Mouse (Mus musculus): ENCODE results near the gene Carmil2. TPM values are rescaled to one million over a fixed set of nuclear protein-coding genes. Genes with fewer than 3 reads are reported as not detected.
A peak's percentile ranks its signal among the peaks of the same experiment; 100 is the strongest.

The Carmil2 gene
- total RNA-seq, 2 experiments from 2014 or later = 0.28 to 0.38 TPM

DNA sequence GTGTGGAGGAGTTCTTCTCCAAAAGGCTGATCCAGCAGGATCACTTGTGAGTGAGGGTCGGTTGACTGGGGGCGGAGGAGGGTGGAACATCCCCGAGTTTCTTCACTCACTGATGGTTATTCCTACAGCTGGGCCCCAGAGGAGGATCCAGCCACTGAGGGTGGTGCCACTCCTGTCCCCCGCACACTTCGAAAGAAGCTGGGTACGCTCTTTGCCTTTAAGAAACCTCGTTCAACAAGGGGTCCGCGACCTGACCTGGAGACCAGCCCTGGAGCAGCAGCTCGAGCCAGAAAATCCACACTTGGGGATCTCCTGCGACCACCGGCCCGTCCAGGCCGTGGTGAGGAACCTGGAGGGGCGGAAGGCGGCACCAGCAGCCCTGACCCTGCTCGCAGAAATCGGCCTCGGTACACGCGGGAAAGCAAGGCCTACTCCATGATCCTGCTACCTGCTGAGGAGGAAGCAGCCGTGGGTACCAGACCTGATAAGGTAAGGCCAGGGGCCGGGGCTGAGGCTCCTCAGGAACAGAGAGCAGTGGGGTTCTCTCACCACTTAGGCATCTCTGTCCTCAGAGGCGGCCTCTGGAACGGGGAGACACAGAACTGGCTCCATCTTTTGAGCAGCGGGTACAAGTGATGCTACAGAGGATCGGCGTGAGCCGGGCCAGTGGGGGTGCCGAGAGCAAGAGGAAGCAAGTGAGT is 9.2 kb downstream of the Carmil2 start:
- no peak for DNase-seq

- DNase-seq = no peak
These were observed 11.2 kb downstream of the Carmil2 start for GRCm38 (mm10) chr8:105697196-105697780.

- no peak for DNase-seq
These were observed 12.7 kb downstream of the Carmil2 start for GRCm38 (mm10) chr8:105698734-105699133.

DNA sequence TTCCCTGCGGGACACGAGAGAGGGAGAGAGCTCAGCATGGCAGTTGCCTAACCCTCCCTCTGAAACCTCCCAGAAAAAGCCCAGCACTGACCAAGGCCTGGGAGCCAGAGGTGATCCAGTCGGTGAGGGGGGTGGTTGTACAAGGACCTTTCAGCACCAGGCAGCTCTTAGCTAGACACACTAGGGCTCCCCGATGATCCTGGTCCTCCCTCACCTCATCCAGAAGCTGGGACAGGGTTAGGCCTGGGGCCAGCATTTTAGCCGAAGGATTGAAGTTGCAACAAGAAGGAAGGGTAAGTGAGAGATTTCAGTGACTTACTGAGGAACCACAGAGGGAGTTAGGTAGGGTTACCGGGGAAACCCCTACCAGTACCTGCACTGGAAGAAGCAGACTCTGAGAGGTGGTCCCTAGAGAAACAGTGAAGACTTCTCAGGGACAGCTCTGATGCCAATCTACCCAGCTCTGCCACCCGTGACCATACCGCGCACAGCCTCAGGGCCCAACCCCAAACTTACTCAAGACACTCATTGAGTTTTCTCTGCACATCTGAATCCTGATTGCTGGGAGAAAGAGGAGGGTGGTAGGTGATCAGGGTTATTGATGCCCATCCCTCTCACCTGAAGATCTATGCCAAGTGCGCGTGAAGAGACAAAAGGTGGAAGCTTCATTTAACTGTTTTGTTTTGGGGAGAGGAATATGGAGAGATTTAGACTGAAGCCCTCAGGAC is 13.6 kb downstream of the Carmil2 start:
- DNase-seq = no peak

DNA sequence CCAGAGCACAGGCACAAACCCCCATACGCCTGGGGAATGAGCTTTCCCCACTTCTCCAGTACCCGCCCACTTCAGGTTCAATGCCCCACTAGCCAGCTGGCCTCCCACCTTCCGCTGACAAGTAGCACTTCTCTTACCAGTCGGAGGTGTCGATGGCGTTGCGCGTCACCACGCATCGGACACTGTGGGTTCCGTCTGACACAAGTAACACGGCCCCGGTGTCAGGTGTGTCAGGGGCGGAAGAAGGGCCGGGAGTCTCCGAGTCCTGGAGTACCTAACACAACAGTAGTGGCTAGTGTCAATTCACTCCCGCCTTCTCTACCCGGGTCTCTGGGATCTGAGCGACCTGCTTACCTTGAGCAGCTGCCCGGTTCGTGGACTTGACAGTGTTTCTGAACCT is 14.5 kb downstream of the Carmil2 start:
- peak; percentile 44 for DNase-seq

DNA sequence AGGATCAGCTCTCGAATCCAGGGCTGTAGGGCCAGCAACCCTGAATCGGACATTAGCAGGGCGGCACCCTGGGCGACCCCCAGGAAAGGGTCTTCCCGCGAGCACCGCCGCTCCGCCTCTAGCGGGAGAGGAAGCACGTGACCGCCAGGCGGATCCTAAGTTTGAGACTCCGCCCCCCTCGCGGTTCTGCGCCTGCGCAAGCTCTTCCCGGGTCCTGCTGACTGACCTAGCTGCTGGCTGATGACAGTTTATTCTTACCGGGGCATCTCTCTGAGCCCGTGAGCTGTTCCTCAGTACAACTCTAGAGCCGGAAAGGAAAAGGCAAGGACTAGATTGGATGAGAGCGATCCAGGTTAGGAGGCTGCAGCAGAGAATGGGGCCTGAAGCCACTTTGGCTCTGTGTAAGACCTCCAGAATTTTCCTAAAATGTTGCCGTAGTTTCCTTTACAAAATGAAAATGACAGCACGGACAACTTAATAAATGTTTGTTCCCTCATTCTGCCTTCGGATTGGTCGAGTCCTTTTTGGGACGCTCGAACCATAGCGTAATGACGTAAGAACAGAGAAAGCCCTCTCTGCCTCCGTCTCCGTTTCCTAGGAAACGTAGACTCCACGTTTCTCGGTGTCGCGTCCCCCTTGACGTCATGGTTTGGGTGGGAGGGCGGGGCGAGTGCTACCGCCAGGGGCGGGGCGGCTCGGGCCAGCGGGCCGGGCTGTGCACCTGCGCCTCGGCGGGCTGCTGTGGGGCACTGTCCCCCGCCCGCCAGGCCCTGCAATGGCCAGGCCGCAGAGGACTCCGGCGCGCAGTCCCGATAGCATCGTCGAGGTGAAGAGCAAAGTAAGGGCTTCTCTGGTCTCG is 15.1 kb downstream of the Carmil2 start, which contains the start of the genes Acd and Pard6a:
Acd (minus strand) TSS at position 137 of the 859 bp plus-strand sequence.
Pard6a (plus strand) TSS at position 183 of the 859 bp plus-strand sequence.
- peak; percentile 98 for DNase-seq

DNA sequence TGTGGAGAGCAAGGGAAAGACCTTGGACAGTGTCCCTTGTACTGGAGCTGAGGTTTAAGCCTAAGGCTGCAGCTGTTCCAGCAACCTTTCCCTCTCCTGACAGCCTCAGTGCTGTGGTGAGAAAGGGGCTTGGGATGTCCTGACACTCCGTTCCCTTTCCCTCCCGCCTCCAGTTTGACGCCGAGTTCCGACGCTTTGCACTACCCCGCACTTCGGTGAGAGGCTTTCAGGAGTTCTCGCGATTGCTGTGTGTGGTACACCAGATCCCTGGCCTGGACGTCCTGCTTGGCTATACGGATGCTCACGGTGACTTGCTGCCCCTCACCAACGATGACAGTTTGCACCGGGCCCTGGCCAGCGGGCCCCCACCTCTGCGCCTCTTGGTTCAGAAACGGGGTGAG is 15.9 kb downstream of the Carmil2 start:
- DNase-seq = no peak

DNA sequence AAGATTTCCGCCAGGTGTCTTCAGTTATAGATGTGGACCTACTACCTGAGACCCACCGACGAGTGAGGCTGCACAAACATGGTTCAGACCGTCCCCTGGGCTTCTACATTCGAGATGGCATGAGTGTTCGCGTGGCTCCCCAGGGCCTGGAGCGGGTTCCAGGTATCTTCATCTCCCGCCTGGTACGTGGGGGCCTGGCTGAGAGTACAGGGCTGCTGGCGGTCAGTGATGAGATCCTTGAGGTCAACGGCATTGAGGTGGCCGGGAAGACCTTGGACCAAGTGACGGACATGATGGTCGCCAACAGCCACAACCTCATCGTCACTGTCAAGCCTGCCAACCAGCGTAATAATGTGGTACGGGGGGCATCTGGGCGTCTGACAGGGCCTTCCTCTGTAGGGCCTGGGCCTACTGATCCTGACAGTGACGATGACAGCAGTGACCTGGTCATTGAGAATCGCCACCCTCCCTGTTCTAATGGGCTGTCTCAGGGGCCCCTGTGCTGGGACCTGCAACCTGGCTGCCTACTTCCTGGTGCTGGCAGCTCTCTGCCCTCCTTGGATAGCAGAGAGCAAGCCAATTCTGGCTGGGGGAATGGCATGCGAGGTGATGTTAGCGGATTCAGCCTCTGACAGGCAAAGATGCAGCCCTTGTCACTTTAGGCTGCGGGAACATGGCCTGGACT is 16.8 kb downstream of the Carmil2 start:
- DNase-seq = no peak

DNA sequence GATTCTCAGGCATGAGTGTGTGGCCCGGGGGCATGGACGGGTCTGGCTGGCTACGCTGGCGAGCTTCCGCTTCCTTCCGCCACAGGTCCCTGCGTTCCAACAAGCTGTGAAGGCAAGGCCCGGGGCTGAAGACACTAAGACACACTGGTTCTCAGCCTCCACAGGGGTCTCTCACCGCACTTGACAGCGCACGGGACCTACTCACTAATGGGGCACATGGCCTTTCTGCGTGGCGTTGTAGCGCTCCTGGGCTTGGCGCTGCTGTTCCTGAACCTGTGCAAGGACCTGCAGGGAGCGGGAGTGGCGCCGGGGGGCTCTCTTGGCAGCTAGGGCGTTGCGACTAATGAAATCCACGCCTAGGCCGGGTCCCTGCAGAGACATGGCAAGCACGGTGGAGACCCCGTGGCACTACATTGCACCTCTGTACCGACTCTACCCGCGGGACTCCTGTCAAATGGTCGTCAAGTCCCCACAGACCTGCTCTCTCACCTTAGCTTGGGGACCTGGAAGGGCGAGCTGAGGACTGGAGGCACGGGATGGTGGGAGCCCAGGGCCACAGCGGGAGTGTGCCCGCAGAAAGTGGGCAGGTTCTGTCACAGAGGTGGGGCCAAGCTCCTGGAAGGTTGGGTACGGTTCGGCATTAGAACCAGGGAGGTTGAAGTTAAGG is 18.2 kb downstream of the Carmil2 start:
- DNase-seq = no peak

DNA sequence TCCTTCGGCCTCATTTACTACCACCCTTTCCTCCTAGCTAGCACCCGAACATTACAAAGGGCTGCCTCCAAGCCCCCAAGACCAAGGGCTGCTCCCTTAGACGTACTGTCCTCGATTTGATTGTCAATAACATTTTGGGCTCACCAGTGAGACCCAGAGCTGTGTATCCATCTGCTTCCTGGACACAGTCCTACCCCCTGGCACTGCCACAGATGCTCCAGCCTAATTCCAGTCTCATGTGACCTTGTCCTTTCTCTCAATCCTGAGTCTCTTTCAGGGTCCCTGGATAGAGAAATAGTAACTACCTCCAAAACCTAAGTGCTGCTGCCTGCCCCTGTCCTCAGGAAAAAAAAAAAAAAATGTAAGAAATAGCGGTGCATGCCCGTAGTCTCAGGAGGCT is 18.9 kb downstream of the Carmil2 start:
- DNase-seq = no peak

DNA sequence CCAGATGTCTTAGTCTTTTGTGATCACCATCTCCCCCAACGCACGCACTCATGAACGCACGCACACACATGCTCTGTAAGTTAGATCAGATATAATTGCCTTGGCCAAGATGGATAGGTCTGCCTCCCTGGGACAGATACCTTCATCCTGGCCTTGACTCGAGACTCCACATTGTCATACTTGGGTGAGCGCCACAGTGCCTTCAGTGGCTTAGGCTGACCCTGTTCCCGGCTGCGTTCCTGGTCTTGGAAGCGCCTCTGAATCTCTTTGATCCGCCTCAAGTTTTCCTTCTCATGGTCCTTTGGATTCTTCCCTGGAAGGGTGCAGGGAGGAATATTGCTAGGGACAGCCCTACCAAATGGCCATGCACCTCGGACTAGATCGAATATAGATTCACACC is 20.4 kb downstream of the Carmil2 start:
- no peak for DNase-seq

DNA sequence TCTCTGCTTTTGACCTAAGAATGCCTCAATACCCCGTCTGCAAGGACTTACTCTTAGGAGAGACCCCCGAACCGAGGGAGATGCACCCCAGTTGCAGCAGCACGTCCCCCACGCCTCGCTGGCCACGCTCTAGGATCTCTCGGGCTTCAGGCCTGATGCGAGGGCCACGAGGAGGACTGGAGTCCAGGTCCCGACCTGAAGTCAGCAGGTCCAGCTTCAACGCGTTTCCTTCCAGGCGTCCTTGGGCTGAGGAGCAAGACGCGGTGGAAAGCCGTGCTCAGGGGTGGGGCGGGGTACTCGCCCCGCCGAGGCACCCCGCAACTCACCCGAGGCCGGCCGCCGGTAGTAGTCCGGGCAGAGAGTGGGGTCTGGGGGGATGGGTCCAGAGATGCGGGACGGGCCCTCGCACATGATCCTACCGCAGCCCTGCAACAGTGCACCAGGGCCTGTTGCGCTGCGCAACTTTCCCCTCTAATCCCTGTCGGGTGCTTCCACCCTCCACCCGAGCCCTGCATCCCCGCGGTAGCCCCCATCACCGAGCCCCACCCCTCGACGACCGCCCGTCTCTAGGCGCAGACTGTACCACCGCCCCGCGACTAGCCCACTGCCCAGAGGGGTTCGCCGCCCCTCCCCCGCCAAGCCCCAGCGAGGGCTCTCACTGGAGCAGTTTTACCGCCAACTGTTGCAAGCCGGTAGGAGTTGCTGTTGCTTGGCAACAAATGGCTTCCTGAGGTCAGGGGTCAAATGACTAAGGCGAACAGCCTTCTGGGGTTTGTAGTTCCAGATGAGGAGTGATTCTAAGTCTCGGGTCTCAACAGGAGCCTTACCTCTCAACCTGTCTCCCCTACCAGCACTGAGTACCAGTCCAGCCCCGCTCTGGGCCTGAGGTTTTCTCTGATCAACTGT is 21.7 kb downstream of the Carmil2 start, which contains the start of the genes 4933405L10Rik and Enkd1:
4933405L10Rik (plus strand) TSS at position 158 of the 906 bp plus-strand sequence.
Enkd1 (minus strand) TSS at position 713 of the 906 bp plus-strand sequence.
- DNase-seq = peak; percentile 66

DNA sequence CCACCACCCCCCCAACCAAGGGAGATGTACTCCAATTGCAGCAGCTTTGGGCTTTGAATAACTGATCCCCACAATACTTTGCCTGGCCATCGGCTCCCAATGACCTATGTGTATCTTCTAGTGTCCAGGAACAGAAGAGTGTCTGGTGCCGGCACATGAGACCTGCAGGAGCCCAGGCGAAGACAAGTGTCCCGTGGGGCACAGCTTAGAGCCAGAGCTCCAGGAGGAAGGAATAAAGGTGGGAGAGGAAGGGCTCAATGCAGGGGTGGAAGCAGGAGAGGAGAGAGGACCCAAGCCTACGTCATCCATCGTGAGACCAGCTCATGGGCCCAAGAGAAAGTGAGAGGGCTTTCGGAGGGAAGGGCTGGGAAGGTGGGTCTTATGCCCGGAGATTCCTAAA is 22.6 kb downstream of the Carmil2 start:
- no peak for DNase-seq

- DNase-seq = no peak
These were observed 23.2 kb downstream of the Carmil2 start for GRCm38 (mm10) chr8:105709317-105709716.

- DNase-seq = no peak
These were observed 26.2 kb downstream of the Carmil2 start for GRCm38 (mm10) chr8:105712286-105712685.

- DNase-seq = peak; percentile 94
These were observed 28.1 kb downstream of the Carmil2 start for GRCm38 (mm10) chr8:105714139-105714538.

DNA sequence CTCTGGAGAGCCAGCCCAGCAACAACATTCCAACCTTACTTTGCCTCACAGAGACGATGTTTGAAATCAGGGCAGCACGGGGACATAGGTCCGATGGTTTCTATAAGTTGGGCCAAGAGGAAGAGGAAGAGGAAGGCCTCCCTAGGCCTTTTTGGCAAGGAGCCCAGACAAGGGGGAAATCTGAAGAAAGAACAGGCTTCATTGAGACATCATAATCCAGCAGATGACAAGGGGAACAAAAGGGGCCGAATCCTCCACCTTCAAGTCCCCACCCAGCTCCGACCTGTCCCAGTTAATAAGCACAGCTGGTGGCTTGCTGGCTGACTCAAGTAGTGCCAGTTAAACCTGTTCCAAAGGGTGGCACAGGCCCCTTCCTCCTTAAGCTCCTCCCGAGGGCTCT is 29.0 kb downstream of the Carmil2 start:
- DNase-seq = no peak

- DNase-seq = no peak
These were observed 30.4 kb downstream of the Carmil2 start for GRCm38 (mm10) chr8:105716302-105716945.

DNA sequence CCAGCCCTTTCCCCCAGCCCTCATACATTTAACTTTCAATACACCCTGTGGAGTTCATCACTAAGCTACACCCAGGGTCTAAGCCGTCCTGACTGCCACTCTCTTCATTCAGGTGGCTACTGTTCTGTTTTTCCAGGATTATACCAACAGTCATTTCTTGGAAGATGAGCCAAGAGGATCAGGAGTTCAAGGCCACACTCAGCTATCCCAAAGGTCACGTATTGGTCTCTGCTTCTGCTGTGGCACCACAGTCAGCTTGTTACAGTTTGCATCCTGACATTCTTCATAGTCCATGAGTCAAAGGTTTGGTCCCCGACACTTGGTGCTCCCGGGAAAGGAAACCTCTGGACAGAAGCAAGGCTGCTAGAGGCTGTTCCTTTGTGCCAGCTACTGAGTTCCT is 33.6 kb downstream of the Carmil2 start:
- no peak for DNase-seq
